Mouse (Mus musculus) kidney, postnatal 25 days (tissue): ENCODE measurements around the gene Rcbtb1.
"Not testable (repeated sequence)": the region's sequence is repeated elsewhere in the genome, so short reads cannot be mapped to it uniquely, and the experiment has no call there.

Source experiments
- DNase-seq, 2 experiments: peaks; one replicate each; pipeline ENCODE4 v3.0.0; 2021; ENCODE audit warnings: mixed read lengths in 2 of 2

Rcbtb1 gene

GRCm38 (mm10) chr14:59200711-59201603, at the start of gene Rcbtb1:
TSS of gene Rcbtb1 (plus strand) at chr14:59201209.
- DNase-seq = peak; percentile 92 to 97

DNA sequence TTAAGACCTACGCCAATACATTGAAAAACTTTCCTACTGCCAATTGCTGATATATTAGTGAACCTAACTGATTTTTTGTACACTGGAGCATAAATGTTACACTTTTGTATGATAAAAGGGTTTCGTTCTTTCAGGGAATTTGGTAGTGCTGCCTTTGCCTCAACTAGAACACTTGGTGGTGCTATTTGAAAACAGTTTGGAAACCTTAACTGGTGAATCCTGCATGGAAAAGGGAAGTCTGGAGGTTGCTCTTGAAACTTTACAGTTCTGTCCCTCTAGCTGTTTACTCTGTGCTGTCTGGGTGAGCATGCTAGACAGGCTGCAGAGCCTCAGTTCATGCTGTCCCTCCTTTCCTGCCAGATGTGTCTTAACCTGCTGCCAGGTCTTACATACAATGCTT, 45.4 kb upstream of the Rcbtb1 start:
- no peak for DNase-seq

DNA sequence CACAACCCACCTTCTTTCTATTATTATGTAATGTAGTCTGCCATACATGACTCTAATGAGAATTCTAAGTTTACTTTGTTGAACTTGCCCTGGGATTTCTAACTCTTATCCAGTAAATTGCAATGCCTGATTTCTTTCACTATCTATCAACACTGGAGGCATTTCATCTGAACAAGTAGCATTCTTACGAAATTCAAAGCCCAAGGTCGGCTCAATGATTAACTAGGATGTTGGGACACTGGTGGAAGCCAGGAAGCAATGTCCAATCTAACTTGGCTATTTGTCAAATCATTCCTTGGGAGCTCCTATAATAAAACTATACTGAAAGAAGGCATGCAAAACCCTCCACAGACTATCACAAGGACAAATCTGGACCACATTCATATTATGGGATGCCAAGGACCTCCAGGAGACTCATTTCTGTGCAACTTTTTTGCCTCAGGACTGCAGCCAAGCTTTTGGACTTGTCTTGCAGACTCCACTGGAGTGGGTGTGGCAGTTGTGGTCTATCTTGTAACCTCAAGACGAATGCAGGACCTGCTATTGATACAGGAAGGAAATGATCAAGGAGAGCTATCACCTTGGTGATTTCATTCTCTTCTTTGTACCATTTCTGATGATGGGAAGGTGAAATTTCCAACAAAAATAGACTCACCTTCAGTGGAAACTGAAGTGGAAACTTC, 43.9 kb upstream of the Rcbtb1 start:
- DNase-seq = peak; percentile 74 to 75

DNA sequence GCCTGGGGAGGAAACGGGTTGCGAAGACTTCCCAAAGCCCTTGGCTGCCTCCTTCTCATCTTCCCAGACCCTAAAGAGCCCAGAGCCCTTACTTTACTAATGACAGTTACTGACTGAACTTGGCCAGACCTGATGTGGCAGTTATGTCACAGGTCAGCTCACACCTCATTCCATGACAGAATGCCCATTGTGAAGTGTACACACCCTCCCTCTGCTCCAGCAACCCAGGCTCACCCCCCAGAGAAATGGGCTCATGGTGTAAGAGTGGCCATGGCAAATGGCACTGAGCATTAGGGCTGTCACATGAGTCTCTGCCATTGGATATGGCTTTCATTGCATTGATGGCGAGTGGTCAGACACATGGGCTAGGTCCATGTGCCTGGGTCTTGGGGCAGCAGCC, 22.4 kb upstream of the Rcbtb1 start, which contains the start of gene Gm5142:
Gene Gm5142, minus strand, starts transcription at position 101 of the 400 bp plus-strand sequence.
- DNase-seq = no peak

- no peak for DNase-seq
These were observed 18.3 kb upstream of the Rcbtb1 start for GRCm38 (mm10) chr14:59182732-59183131.

- DNase-seq = no peak
These were observed 15.5 kb upstream of the Rcbtb1 start for GRCm38 (mm10) chr14:59185514-59185913.

- no peak for DNase-seq
These were observed 14.9 kb upstream of the Rcbtb1 start for GRCm38 (mm10) chr14:59186121-59186520.

DNA sequence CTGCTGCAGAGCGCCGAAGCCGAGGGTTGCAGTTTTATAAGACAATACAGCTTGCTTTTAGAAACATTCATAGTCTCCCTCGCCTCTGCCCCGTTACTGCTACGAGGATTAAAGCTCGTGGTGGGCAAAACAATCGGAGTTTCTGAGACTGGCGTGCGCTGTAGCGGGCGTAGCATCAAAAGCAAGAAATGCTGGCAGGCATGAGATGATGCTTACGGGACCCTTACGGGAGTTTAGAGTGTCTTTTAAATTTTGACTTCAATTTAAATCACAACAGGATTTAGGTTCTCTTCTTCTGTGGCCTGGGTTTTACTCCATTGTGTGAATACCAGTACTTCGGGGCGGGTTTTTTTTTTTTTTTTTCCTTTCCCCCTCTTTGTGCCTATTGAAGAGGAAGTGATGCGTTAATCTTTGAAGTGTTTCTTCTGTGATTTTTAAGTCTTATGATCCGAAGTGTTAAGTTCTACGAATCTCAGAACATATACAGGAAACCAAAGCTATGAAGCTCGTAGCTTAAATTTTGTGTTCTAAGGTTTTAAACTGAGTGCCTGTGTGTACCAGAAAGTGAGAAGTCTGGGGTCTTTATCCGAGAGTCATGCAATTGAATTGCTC, 701 bp downstream of the Rcbtb1 start:
- no peak for DNase-seq

DNA sequence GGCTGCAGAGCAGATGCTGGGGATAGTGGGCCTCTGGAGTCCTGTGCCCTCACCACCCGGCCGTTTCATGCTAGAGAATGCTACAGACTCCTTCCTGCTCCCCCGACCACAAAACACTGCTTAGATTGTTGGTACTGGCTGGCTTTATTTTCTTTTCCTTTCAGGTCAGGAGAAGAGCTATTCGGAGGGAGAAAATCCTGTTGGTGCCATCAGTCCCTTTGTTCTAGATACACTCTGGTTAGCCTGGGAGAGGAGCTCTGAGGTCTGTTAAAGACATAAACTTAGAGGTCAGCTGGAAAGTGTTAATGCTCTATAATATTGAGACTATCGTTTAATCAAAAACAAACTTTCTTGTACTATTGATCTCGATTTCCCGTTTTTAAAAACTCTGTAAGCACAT, 4.5 kb downstream of the Rcbtb1 start:
- DNase-seq = no peak

GRCm38 (mm10) chr14:59205976-59206583, 5.1 kb downstream of the Rcbtb1 start:
- DNase-seq = no peak

GRCm38 (mm10) chr14:59209003-59209402, 8.0 kb downstream of the Rcbtb1 start:
- no peak for DNase-seq

DNA sequence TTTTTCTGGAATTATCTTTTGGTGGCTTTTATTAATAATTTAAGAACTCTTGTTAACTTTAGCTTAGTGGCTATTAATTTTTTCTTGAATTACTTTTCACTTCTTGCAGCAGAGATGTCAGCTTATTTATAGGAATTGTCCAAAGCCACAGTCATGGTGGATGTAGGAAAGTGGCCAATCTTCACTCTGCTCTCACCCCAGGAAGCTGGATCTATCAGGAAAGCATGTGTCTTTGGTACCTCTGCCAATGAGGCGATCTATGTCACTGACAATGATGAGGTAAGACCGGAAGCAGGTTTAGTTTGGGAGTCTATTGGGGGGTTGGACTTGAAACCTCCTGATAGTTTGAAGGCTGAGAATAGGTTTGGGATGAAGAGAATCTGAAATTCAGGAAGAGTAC, 8.8 kb downstream of the Rcbtb1 start:
- no peak for DNase-seq

DNA sequence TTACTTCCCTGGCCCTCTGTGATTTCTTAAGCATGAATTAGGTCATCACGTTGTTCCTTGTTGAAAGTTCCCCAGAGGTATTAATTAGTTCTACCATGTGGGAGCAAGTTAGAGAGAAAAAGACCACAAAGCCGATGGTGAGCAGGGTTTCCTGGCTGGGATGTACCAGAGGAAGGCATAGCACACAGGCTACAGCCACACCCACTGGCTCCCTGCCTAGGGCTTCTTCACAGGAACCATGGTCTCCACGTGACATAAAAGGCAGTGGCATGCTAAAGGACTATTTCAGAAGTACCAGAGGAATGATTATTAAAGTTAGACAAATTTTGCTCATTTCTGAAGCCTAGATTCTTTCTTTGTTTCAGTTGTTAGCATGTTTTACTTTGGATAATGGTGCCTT, 18.2 kb downstream of the Rcbtb1 start:
- DNase-seq = peak; percentile 42 to 48

DNA sequence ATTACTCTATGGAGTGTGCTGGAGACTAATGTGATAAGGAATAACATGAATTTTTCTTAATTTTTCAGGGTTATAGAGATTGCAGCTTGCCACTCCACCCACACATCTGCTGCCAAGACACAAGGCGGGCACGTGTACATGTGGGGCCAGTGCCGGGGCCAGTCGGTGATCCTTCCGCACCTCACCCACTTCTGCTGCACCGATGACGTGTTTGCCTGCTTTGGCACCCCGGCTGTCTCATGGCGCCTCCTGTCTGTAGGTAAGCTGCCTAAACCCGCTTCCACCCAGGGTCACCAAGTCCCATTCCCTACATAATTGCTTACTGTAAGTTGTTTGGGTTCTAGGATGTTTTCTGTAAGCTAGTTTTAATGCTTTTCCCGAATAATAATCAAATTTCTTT, 25.2 kb downstream of the Rcbtb1 start:
- DNase-seq = peak in 1 of 2 experiments; percentile 39

DNA sequence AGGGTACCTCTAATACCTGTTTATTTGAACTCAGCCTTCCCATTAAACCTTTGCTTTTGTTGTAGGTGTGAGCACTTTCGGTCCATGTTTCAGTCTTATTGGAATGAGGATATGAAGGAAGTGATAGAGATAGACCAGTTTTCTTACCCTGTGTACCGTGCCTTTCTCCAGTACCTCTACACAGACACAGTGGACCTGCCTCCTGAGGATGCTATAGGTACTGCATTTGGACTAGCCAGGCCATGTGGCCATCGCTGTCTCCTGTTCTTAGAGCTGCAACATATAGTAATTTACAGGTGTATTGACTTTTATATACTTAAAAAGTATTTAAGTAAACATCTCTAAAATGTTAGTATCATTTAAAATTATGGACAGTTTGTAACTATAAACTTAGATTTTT, 28.8 kb downstream of the Rcbtb1 start:
- no peak for DNase-seq

- DNase-seq = no peak
These were observed 29.4 kb downstream of the Rcbtb1 start for GRCm38 (mm10) chr14:59230331-59230966.

DNA sequence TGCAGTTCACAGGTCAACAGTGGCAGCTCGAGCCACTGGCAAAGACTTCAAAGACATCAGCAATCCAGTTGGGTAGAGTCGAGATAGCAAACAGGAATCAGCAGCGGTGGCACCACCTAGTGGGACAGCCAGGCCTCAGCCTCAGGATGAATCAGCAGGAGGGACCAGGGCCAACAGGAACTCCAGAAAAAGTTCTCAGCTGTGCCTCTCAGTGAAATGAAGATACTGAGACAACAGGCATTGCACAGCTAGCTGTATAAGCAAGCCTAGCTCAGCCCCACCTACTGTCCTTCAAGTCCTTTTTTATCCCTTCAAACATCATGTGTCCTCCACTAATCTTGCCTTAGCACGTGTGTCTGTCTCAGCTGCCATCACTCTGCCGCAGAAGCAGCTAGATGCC, 31.0 kb downstream of the Rcbtb1 start:
- peak in 1 of 2 experiments; percentile 29 for DNase-seq

DNA sequence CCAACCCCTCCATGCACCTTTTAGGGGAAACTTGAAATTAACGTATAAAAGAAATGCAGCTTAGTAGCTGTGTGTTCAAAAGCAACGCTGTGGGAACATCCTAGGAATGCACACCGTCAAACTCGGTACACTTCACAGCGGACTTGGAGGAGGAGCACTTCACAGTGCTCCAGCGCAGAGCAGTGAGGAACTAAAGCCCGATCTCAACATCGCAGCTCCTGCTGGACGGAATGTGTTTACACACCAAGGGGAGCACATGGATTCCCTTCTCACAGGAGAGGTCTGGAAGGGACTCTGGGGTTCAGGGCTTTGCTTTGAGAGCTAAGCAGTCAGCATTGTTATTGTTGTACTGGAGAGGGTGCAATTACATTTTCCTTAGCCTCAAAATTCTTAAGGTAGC, 32.6 kb downstream of the Rcbtb1 start:
- no peak for DNase-seq

GRCm38 (mm10) chr14:59250350-59250749, 49.3 kb downstream of the Rcbtb1 start:
- DNase-seq = peak in 1 of 2 experiments; percentile 4

- DNase-seq = not testable (repeated sequence)
These were observed 54.9 kb downstream of the Rcbtb1 start for GRCm38 (mm10) chr14:59255861-59256260.

GRCm38 (mm10) chr14:59260056-59260455, 59.0 kb downstream of the Rcbtb1 start, which contains the start of gene Gm6904:
TSS of gene Gm6904 (minus strand) at chr14:59260216.
- DNase-seq = peak; percentile 13 to 33

DNA sequence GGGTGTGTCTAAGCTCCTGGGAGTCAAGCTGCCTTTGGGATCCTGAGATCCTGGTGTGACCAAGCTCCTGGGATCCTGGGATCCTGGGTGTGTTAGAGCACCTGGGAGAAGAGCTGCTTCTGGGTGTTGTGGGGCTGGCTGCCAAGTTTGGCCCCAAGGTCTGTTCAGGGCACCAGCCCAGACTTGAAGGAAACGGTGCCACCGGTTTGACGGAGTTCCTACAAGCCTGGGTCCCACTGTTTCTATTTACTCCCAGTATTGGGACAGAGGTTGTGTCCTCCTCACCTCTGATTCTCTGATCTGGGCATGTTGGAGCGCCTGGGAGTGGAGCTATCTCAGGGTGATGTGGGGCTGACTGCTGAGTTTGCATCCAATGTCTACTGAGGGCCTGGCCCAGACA, 74.0 kb downstream of the Rcbtb1 start:
- DNase-seq = not testable (repeated sequence)
